Mouse (Mus musculus): ENCODE results near the gene Osbpl3.

The Osbpl3 gene

GRCm38 (mm10) chr6:50455829-50456469 lies at the start of gene Osbpl3:
Gene Osbpl3 (minus strand): TSS chr6:50456201.
- peak; percentile 97 for DNase-seq (ENCODE audit: extremely low read depth, insufficient read length, low spot score)

DNA sequence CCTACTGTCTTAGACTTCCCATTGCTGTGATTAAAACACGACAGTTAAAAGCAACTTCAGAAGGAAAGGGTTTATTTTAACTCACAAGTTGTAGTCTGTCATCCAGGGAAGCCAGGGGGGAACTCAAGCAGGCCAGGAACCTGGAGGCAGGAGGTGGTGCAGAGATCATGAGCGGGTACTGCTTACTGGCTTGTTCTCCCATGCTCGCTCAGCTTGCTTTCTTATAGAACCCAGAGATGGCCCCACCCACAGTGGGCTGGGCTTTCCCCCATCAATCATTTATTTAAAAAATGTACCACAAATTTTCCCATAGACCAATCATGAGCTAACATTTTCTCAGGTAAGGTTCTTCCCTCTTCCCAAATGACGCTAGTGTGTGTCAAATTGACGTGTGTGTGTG lies 49.5 kb upstream of the Osbpl3 start:
- no peak for DNase-seq (ENCODE audit: extremely low read depth, insufficient read length, low spot score)

DNA sequence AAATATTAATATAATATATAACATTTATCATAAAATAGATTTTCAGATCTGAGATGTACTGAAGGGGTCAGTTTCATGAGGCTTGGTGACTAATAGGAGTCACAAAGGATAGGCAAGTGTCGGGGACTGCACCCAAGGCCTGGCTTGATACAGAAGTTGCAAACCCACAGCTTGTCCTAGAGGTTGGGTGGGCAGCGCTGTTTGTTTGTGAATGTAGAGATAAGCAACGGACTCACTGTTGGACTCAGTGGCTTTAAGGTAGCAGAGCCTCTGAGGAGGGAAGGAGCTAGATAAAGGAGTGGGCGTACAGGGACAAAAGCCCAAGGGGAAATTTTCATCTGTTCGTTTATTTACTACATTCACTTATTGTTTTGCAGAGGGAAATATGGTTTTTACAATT lies 48.7 kb upstream of the Osbpl3 start:
- no peak for DNase-seq (ENCODE audit: extremely low read depth, insufficient read length, low spot score)

DNA sequence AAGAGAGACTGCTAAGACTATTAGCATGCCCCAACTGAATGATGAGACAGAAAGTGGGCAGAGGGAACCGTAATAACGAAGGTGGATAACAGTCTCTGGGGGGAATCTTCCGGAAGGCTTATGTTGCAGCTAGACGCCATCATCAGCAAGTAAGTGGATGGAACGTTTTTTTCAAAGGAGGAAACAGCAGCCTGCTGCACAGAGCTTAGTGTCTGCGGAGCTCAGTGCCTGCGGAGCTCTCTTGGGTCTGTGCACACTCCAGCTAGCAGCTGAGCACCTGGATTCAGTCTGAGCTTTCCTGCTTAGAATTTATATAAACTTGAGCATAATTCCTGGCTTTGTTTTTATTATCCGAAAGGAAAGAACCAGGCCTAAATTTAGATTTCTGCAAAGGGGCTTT lies 47.8 kb upstream of the Osbpl3 start:
- no peak for DNase-seq (ENCODE audit: extremely low read depth, insufficient read length, low spot score)

GRCm38 (mm10) chr6:50503031-50503430 lies 47.0 kb upstream of the Osbpl3 start:
- DNase-seq (ENCODE audit: extremely low read depth, insufficient read length, low spot score) = no peak

DNA sequence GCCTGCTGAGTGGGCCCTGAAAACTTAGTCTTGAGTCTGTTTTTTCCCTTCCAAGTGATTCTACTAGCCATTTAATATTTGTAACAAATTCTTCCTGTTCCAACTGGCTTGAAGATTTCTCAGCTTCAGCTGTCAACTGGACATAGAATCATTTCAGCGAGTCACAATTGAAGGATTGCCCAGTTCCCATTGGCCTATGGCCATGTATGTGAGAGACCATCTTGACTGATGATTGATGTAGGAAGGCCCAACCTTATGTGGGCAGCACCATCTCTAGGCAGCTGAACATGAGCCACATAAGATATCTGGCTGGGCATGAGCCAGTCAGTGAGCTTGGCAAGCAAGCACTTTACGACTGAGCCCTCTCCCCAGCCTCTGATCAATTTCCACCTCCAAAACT lies 42.3 kb upstream of the Osbpl3 start:
- DNase-seq (ENCODE audit: extremely low read depth, insufficient read length, low spot score) = peak; percentile 15

- no peak for DNase-seq (ENCODE audit: extremely low read depth, insufficient read length, low spot score)
Measured at GRCm38 (mm10) chr6:50490519-50490918, 34.5 kb upstream of the Osbpl3 start.

GRCm38 (mm10) chr6:50489380-50489779 lies 33.4 kb upstream of the Osbpl3 start:
- DNase-seq (ENCODE audit: extremely low read depth, insufficient read length, low spot score) = no peak

GRCm38 (mm10) chr6:50486035-50486902 lies 30.3 kb upstream of the Osbpl3 start:
- DNase-seq (ENCODE audit: extremely low read depth, insufficient read length, low spot score) = no peak

- no peak for DNase-seq (ENCODE audit: extremely low read depth, insufficient read length, low spot score)
Measured at GRCm38 (mm10) chr6:50483426-50483825, 27.4 kb upstream of the Osbpl3 start.

- no peak for DNase-seq (ENCODE audit: extremely low read depth, insufficient read length, low spot score)
Measured at GRCm38 (mm10) chr6:50481460-50481859, 25.5 kb upstream of the Osbpl3 start.

- DNase-seq (ENCODE audit: extremely low read depth, insufficient read length, low spot score) = no peak
Measured at GRCm38 (mm10) chr6:50466451-50466850, 10.4 kb upstream of the Osbpl3 start.

DNA sequence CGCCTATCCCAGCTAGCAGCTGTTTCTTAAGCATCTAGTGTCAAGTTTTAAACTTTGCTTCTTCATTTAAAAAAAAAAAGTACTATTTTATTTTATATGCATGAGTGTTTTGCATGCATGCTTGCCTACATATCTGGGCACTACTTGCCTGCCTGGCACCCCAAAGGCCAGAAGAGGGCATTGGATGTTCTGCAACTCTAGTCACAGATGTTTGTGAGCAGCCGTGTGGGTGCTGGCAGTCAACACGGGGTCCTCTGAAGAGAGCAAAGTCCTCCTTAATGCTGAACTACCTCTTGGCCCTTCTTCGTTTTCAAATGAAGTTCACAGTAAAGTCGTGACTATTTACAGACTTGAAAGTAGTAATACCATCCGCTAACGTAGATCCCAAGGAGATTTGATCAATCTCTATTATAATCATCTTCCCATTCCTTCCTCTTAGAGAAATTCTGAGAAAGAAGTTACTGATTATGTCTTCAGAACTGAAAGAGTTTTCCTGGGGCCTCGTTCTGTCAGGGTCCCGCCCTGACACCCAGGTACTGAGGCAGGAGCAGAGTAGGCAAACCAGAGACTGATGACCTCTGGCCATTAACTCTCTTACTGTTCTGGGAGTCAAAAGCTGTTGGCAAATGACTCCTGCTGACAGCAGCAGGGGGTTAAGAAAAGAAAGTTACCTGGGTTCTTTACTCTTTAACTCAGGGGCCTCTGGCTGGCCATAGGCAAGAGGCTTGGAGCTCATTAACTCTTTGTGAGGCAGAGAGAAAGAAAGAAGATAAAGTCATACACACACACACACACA lies 8.9 kb upstream of the Osbpl3 start:
- no peak for DNase-seq (ENCODE audit: extremely low read depth, insufficient read length, low spot score)

DNA sequence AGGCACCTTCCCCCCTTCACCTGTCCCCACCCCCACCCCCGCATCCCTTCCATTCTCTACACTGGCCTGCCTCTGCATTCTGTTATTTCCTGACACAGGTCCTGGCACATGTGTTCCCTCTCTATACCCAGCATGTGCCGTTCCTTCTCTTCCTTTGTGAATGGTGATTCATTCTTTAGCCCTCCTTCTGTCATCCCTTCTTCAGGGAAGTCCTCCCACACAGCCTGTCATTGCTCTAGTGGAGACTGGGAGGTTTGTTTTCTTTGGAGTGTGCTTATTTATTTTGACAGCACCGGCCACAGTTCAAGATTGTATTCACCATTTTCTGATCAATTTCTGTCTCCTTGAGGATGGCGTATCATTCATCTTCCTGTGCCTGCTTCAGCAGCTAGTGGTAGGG lies 6.0 kb upstream of the Osbpl3 start:
- DNase-seq (ENCODE audit: extremely low read depth, insufficient read length, low spot score) = no peak

GRCm38 (mm10) chr6:50461585-50461984 lies 5.6 kb upstream of the Osbpl3 start:
- DNase-seq (ENCODE audit: extremely low read depth, insufficient read length, low spot score) = no peak

GRCm38 (mm10) chr6:50460646-50461045 lies 4.6 kb upstream of the Osbpl3 start:
- no peak for DNase-seq (ENCODE audit: extremely low read depth, insufficient read length, low spot score)

DNA sequence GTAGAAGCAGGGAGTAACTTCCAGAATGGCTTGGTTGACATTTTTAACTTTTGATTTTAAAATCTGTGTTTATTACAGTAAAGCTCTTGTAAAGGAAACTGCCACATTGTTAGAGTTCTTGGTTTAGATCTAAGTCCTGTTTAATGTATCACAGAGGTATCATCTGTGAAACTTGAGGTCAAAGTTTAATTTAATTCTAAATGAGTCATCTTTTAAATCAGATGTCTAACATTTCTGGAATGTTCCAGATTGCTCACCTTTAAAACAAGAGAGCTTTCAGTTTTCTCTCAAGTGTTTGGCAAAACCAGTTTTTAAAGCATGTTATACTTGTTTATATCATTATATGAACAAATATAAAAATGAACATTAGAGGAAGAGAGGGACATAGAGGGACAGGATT lies 4.2 kb upstream of the Osbpl3 start:
- DNase-seq (ENCODE audit: extremely low read depth, insufficient read length, low spot score) = no peak

GRCm38 (mm10) chr6:50459271-50459670 lies 3.3 kb upstream of the Osbpl3 start:
- no peak for DNase-seq (ENCODE audit: extremely low read depth, insufficient read length, low spot score)

GRCm38 (mm10) chr6:50457551-50458348 lies 1.7 kb upstream of the Osbpl3 start:
- no peak for DNase-seq (ENCODE audit: extremely low read depth, insufficient read length, low spot score)

- DNase-seq (ENCODE audit: extremely low read depth, insufficient read length, low spot score) = no peak
Measured at GRCm38 (mm10) chr6:50456706-50457105, 705 bp upstream of the Osbpl3 start.
